Mouse (Mus musculus): ENCODE measurements around the gene Shb. TPM values are rescaled to one million over a fixed set of nuclear protein-coding genes. Genes with fewer than 3 reads are reported as not detected.
A peak's percentile ranks its signal among the peaks of the same experiment; 100 is the strongest.

Shb gene
- polyA plus RNA-seq, 2 experiments = 5.0 to 8.8 TPM

DNA sequence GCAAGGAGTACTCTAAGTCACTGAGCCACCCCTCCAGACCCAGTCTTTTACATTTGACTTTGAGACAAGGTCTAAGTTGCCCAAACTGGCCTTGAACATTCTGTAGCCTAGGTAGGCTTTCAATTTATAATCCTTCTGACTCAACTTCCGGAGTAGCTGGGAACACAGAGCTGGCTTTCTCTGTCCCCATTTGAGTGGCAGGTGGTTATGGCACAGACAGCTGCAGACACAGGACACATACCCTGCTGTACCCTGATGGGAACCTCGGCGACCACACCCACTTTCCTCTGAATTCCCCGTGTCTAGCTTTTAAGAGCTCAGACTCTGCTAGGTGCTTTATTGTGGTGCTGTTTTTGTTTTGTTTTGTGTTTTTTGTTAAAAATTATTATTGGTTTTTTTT, 7.7 kb downstream of the Shb start:
- Histone ChIP-seq H3K4me1 (replicated peaks; ENCODE audit: control insufficient read depth in 2 of 2, insufficient read depth in 2 of 2, low read length in 1 of 2) (peaks cover 57 to 70% of the 10 kb centered on the region in 2 experiments), H3K27ac (no peak overlapping the region), H3K9me3 (ENCODE audit: control insufficient read depth, low read length) (no peaks in the 10 kb centered on the region), H3K9ac (replicated peaks) (no peak overlapping the region), H3K36me3 (replicated peaks; ENCODE audit: control insufficient read depth, insufficient read depth, low read depth) (peaks cover 7% of the 10 kb centered on the region; the same call in 1 of the 2 replicates), H3K4me2 (ENCODE audit: low read depth) (no peak overlapping the region), H3K4me3 (ENCODE audit: insufficient read depth in 1 of 2, low read depth in 2 of 2, low read length in 2 of 2) (no peak overlapping the region), H3K27me3 (ENCODE audit: control insufficient read depth, insufficient read depth, low read length) (no peaks in the 10 kb centered on the region; the same call in none of the 2 replicates)
- ATAC-seq (ENCODE audit: insufficient read depth) (no peak), DNase-seq (ENCODE audit: low read depth in 3 of 3, low spot score in 3 of 3) (no peak)
- WGBS (ENCODE audit: insufficient replicate concordance) = 36% methylated on average over 4 of the region's 4 CpGs
- TF ChIP-seq EP300 (IDR thresholded peaks at IDR 0.05; ENCODE audit: low read depth) = no peak
- TF ChIP-seq CTCF (IDR thresholded peaks at IDR 0.05; ENCODE audit: low read depth) = no peak

DNA sequence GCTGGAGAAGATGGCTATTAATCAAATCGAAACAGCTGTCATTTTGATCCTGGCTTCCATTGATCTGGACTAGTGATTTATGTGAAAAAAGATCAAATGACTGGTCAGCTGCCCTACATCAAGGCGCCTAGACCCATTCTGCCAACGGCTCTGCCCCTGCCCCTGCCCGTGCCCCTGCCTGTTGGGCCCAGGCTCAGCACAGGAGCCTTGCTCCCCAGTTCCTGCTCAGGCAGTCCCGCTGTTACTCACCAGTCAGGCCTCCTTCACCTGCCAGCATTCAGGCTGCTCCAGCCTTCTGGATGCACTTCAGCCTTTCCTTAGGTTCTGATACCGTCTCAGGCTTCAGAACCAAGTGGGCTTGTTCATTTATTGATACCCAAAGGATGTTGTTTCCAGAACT, 8.9 kb downstream of the Shb start:
- Histone ChIP-seq H3K27ac (peak overlapping the region; percentile 87), H3K9me3 (ENCODE audit: control insufficient read depth, low read length) (no peaks in the 10 kb centered on the region), H3K36me3 (replicated peaks; ENCODE audit: control insufficient read depth, insufficient read depth, low read depth) (peaks cover 7% of the 10 kb centered on the region; the same call in 1 of the 2 replicates), H3K4me3 (ENCODE audit: insufficient read depth in 1 of 2, low read depth in 2 of 2, low read length in 2 of 2) (no peak overlapping the region), H3K4me2 (ENCODE audit: low read depth) (peak overlapping the region; percentile 74; the same call in 1 of the 2 replicates), H3K9ac (replicated peaks) (peak overlapping the region; percentile 57; the same call in 1 of the 2 replicates), H3K27me3 (ENCODE audit: control insufficient read depth, insufficient read depth, low read length) (no peaks in the 10 kb centered on the region; the same call in 1 of the 2 replicates), H3K4me1 (replicated peaks; ENCODE audit: control insufficient read depth in 2 of 2, insufficient read depth in 2 of 2, low read length in 1 of 2) (peaks cover 57 to 68% of the 10 kb centered on the region in 2 experiments)
- ATAC-seq (ENCODE audit: insufficient read depth) = no peak
- no peak for TF ChIP-seq EP300 (IDR thresholded peaks at IDR 0.05; ENCODE audit: low read depth)
- TF ChIP-seq CTCF (IDR thresholded peaks at IDR 0.05; ENCODE audit: low read depth) = no peak
- WGBS (ENCODE audit: insufficient replicate concordance) = 83% methylated on average over 6 of the region's 6 CpGs
- no peak for DNase-seq (ENCODE audit: low read depth in 3 of 3, low spot score in 3 of 3)

DNA sequence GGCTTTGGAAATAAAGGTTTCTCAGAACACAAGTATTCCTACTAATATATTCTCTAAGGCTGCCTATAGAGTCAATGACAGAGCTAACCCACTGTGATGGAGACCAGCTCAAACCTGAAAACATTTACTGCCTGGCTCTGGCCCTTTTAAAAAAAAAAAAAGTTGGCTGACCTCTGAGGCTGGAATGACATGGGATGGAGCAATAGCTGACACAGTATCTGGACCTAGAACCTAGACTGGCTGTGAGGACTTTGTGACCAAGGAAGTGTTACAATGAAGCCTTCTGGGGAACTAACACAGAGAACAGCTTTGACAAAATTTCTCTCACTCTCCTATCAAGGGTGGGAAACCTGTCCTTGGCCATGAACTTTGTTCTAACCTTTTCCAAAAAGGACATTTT, 9.3 kb downstream of the Shb start:
- H3K27ac ChIP-seq = peak overlapping the region; percentile 87
- no peak overlapping the region; a peak in 1 of 4 replicates for H3K4me3 ChIP-seq (ENCODE audit: insufficient read depth in 1 of 2, low read depth in 2 of 2, low read length in 2 of 2)
- no peaks in the 10 kb centered on the region for H3K9me3 ChIP-seq (ENCODE audit: control insufficient read depth, low read length)
- DNase-seq (ENCODE audit: low read depth in 3 of 3, low spot score in 3 of 3) (no peak), ATAC-seq (ENCODE audit: insufficient read depth) (no peak)
- no peaks in the 10 kb centered on the region; the same call in 1 of the 2 replicates for H3K27me3 ChIP-seq (ENCODE audit: control insufficient read depth, insufficient read depth, low read length)
- peak overlapping the region; percentile 57 for H3K9ac ChIP-seq (replicated peaks)
- H3K36me3 ChIP-seq (replicated peaks; ENCODE audit: control insufficient read depth, insufficient read depth, low read depth) = peaks cover 7% of the 10 kb centered on the region; the same call in 1 of the 2 replicates
- TF ChIP-seq CTCF (IDR thresholded peaks at IDR 0.05; ENCODE audit: low read depth) = no peak
- TF ChIP-seq EP300 (IDR thresholded peaks at IDR 0.05; ENCODE audit: low read depth) = no peak
- H3K4me2 ChIP-seq (ENCODE audit: low read depth) = peak overlapping the region; percentile 74
- H3K4me1 ChIP-seq (replicated peaks; ENCODE audit: control insufficient read depth in 2 of 2, insufficient read depth in 2 of 2, low read length in 1 of 2) = peaks cover 54 to 64% of the 10 kb centered on the region in 2 experiments

DNA sequence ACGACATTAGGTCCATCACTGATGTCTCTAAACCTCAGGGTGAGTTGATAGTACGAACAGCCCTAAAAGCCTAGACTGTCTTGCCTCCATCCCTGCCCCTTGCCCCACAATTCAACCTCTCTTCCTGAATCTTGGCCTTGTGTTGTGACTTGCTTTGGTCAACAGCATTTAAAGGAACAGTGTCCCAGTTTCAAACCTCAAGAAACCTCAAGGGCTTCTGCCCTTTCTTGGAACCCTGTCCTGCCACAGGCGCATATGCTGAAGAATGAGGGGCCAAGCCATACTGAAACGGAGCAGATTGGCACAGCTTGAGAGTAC, 9.7 kb downstream of the Shb start:
- H3K36me3 ChIP-seq (replicated peaks; ENCODE audit: control insufficient read depth, insufficient read depth, low read depth) = peaks cover 7% of the 10 kb centered on the region; the same call in 1 of the 2 replicates
- no peaks in the 10 kb centered on the region for H3K9me3 ChIP-seq (ENCODE audit: control insufficient read depth, low read length)
- H3K4me3 ChIP-seq (ENCODE audit: insufficient read depth in 1 of 2, low read depth in 2 of 2, low read length in 2 of 2) = peak overlapping the region in 1 of 2 experiments; percentile 3; a peak in 2 of 4 replicates
- TF ChIP-seq CTCF (IDR thresholded peaks at IDR 0.05; ENCODE audit: low read depth) (no peak), EP300 (IDR thresholded peaks at IDR 0.05; ENCODE audit: low read depth) (no peak)
- H3K4me1 ChIP-seq (replicated peaks; ENCODE audit: control insufficient read depth in 2 of 2, insufficient read depth in 2 of 2, low read length in 1 of 2) = peaks cover 50 to 64% of the 10 kb centered on the region in 2 experiments
- H3K27me3 ChIP-seq (ENCODE audit: control insufficient read depth, insufficient read depth, low read length) = no peaks in the 10 kb centered on the region
- WGBS (ENCODE audit: insufficient replicate concordance) = 69% methylated on average over 4 of the region's 4 CpGs
- H3K4me2 ChIP-seq (ENCODE audit: low read depth) = peak overlapping the region; percentile 74
- H3K9ac ChIP-seq (replicated peaks) = peak overlapping the region; percentile 57
- H3K27ac ChIP-seq = peak overlapping the region; percentile 87
- no peak for ATAC-seq (ENCODE audit: insufficient read depth)
- DNase-seq (ENCODE audit: low read depth in 3 of 3, low spot score in 3 of 3) = no peak

DNA sequence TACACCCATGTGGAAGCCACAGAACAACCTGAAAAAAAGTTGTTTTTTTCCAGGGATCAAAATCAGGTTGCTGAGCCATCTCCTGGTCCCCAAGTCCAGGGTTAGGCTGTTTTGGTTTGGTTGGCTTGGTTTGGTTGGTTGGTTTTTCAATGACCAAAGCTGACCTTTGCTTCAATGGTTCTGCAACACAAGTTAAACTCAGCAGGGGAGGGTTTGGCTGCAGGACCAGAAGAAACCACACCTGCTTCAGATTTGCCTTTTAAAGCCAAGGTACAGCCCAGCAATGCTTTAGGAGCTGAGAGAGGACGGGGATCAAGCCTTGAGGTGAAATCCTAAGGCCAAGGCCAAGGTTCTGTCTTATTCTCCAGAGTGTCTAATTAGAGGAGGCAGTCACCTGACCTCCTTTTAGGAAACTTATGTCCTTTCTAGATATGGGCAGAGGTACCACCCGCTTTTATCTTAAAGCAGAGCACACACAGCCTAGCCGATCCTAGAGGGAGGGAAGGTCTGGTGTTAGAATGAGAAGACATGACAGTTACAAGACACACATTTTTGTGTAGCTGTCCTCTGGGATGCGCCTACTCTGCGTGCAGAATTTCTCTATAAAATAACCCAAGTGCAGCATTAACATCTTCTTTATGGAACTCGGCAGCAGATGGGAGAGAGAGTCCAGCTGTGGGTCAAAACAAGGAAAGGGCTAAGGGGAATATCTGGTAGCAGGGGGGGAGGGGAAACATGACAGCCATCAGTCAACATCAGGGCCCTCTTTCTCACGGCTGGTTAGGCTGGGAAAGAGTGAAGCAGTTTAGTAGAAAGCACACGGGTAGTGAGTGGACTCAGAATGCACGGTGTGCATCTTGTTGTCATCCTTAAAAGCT, 10.3 kb downstream of the Shb start:
- DNase-seq (ENCODE audit: low read depth in 3 of 3, low spot score in 3 of 3) = peak; percentile 68 to 73 (median 71)
- Histone ChIP-seq H3K9ac (replicated peaks) (peak overlapping the region; percentile 68), H3K4me1 (replicated peaks; ENCODE audit: control insufficient read depth in 2 of 2, insufficient read depth in 2 of 2, low read length in 1 of 2) (peaks cover 53 to 64% of the 10 kb centered on the region in 2 experiments), H3K36me3 (replicated peaks; ENCODE audit: control insufficient read depth, insufficient read depth, low read depth) (peaks cover 7% of the 10 kb centered on the region; the same call in 1 of the 2 replicates), H3K4me2 (ENCODE audit: low read depth) (peak overlapping the region; percentile 74), H3K4me3 (ENCODE audit: insufficient read depth in 1 of 2, low read depth in 2 of 2, low read length in 2 of 2) (peak overlapping the region in 1 of 2 experiments; percentile 26; a peak in 1 of 4 replicates), H3K27ac (peak overlapping the region; percentile 87), H3K27me3 (ENCODE audit: control insufficient read depth, insufficient read depth, low read length) (no peaks in the 10 kb centered on the region), H3K9me3 (ENCODE audit: control insufficient read depth, low read length) (no peaks in the 10 kb centered on the region)
- WGBS (ENCODE audit: insufficient replicate concordance) = 25% methylated on average over 9 of the region's 9 CpGs
- TF ChIP-seq EP300 (IDR thresholded peaks at IDR 0.05; ENCODE audit: low read depth) = peak; percentile 85
- no peak for TF ChIP-seq CTCF (IDR thresholded peaks at IDR 0.05; ENCODE audit: low read depth)
- peak; percentile 90 for ATAC-seq (ENCODE audit: insufficient read depth)
